Comparison of ENCODE assay signal across 8 mouse cellular contexts in the genomic region with DNA sequence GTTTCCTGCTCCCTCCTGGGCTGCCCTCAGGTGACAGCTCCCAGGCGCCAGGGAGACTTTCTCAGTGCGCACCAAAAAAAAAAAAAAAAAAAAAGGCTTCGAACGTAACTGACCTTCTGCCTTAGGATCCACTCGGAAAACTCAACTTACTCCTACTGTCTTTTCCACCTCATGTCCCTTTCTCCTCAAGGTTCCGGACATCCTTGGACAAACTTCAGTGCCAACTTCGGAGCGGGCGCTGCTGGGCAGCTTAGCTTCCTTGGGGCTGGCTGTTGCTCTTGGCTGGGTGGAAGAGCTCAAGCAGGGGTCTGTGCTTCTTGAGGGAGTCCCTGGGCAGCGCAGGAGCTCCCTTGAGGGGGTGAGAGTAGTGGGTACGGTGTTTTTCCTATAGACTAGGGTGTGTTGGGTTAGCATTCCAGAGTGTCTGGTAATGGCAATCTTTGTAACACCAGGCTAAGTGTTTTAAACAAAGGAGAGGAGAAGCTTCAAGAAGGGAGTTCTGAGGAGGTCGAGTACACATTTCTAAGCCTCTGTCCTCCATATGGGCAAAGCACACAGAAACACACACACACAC. TPM values are rescaled to one million over a fixed set of nuclear protein-coding genes. Genes with fewer than 3 reads are reported as not detected.
DNase-seq lines count a peak whose midpoint lies in the region; ATAC-seq and TF ChIP-seq lines count a peak whose summit lies in the region.

No protein-coding gene starts in this region.

- no peaks in the 10 kb centered on the region; the same call in 1 of the 2 replicates for H3K4me1 ChIP-seq in liver, adult 2 months (ENCODE audit: control insufficient read depth, insufficient read depth, low read length)
- H3K4me1 ChIP-seq in midbrain, embryonic 15.5 days, result peaks cover 18% of the 10 kb centered on the region; the same call in 1 of the 2 replicates

- peak; percentile 25; the same call in 1 of the 2 replicates for ATAC-seq in midbrain, embryonic 15.5 days (replicated peaks)

- H3K79me2 ChIP-seq in liver, adult 2 months (ENCODE audit: control insufficient read depth, insufficient read depth, low read length), result no peaks in the 10 kb centered on the region

- peak overlapping the region; percentile 87 for H3K27ac ChIP-seq in gastrocnemius, adult 2 months
- peak overlapping the region; percentile 37 for H3K27ac ChIP-seq in liver, adult 2 months (replicated peaks; ENCODE audit: insufficient read depth, low read depth, low read length)
- H3K27ac ChIP-seq in midbrain, embryonic 15.5 days, result peak overlapping the region; percentile 65

- H3K36me3 ChIP-seq in liver, adult 2 months (ENCODE audit: control insufficient read depth, insufficient read depth, low read length), result no peaks in the 10 kb centered on the region
- H3K36me3 ChIP-seq in midbrain, embryonic 15.5 days (replicated peaks), result no peaks in the 10 kb centered on the region

- 6% methylated on average over 12 of the region's 12 CpGs for WGBS in liver, adult 2 months
- WGBS in midbrain, embryonic 15.5 days, result under 1% methylated on average over 12 of the region's 12 CpGs

- H3K27me3 ChIP-seq in liver, adult 2 months (ENCODE audit: control insufficient read depth, insufficient read depth, low read length), result 0 out of 2 replicates have a peak, but pooled peaks cover 3% of the 10 kb centered on the region
- 0 out of 2 replicates have a peak, but pooled peaks cover 4% of the 10 kb centered on the region for H3K27me3 ChIP-seq in midbrain, embryonic 15.5 days (replicated peaks)

- H3K4me2 ChIP-seq in midbrain, embryonic 15.5 days, result peak overlapping the region; percentile 86

- peak overlapping the region; percentile 63 for H3K9ac ChIP-seq in liver, adult 2 months (ENCODE audit: low read depth, low read length)
- peak overlapping the region; percentile 44 for H3K9ac ChIP-seq in midbrain, embryonic 15.5 days

- DNase-seq in gastrocnemius, adult 2 months, result peak; percentile 36
- DNase-seq in gastrocnemius, postnatal 36 days, result no peak
- peak; percentile 37 for DNase-seq in adrenal gland, postnatal 14 days
- DNase-seq in frontal cortex, postnatal 36 days (ENCODE audit: low spot score in 2 of 2), result peak; percentile 26
- peak; percentile 44 for DNase-seq in induced T-regulatory cell, adult 2 months (ENCODE audit: low read depth)
- no peak for DNase-seq in liver, adult 2 months (ENCODE audit: extremely low read depth, low read depth, low spot score)
- peak; percentile 17 for DNase-seq in thymus, postnatal 14 days

- no peaks in the 10 kb centered on the region for H3K9me3 ChIP-seq in midbrain, embryonic 15.5 days

- intact Hi-C loops in gastrocnemius, adult 2 months (cut with DNase I), result loop anchor here (5.0 kb wide), 1 partner anchor 46 kb away; no protein-coding TSS in a partner anchor
- intact Hi-C loops in gastrocnemius, postnatal 36 days (cut with DNase I), result no loop called here

- H3K4me3 ChIP-seq in gastrocnemius, adult 2 months, result peak overlapping the region; percentile 87
- H3K4me3 ChIP-seq in liver, adult 2 months (ENCODE audit: insufficient read depth, low read depth, low read length), result peak overlapping the region; percentile 70
- H3K4me3 ChIP-seq in midbrain, embryonic 15.5 days, result peak overlapping the region; percentile 44

- TF ChIP-seq CTCF in gastrocnemius, adult 2 months (IDR thresholded peaks at IDR 0.05), result no peak
- no peak for TF ChIP-seq CTCF in liver, adult 2 months (IDR thresholded peaks at IDR 0.05; ENCODE audit: low read depth, low read length)

- TF ChIP-seq POLR2A in liver, adult 2 months (IDR thresholded peaks at IDR 0.05; ENCODE audit: extremely low read depth, insufficient read depth, low read length), result no peak

RNA-seq across cellular contexts. Expression of gene Wls, which starts 1.4 kb away (rescaled TPM):
- 10 to 100 TPM; 21.0 to 24.3 TPM for total RNA-seq in gastrocnemius, adult 2 months (2021)
- 10 to 100 TPM; 14.5 to 17.4 TPM for total RNA-seq in gastrocnemius, postnatal 36 days (2021)
- 43.4 and 44.8 TPM in 2 replicates for total RNA-seq in adrenal gland, postnatal 14 days (2021)
- total RNA-seq in liver, adult 2 months (2014; rRNA removed), result 5.9 and 6.5 TPM in 2 replicates
- polyA plus RNA-seq in liver, adult 2 months (2012; rRNA removed), result 0.92 and 1.6 TPM in 2 replicates
- 80.8 and 81.9 TPM in 2 replicates for polyA plus RNA-seq in midbrain, embryonic 15.5 days (2015; fragmentation: Nextera tagmentation; extraction: Ambion mirVana)

Comparison
In these comparisons a context has a peak if more than half of its experiments do, and no peak if none do; other contexts are left out.
1. DNase-seq: peak in gastrocnemius, adult 2 months (single experiment), adrenal gland, postnatal 14 days (single experiment), frontal cortex, postnatal 36 days (2 of 2), induced T-regulatory cell, adult 2 months (single experiment) and thymus, postnatal 14 days (single experiment); none in gastrocnemius, postnatal 36 days (0 of 2) and liver, adult 2 months (single experiment).
2. H3K27ac ChIP-seq: peak in every context shown above with its lines; median percentile 87 in gastrocnemius, adult 2 months; 65 in midbrain, embryonic 15.5 days; 37 in liver, adult 2 months.
3. Peak in every context shown above with its lines, with median percentiles within 50 percentile points of each other: H3K4me3 ChIP-seq.